Mouse (Mus musculus): Measurements from ENCODE around the gene Gatad2b. TPM values are rescaled to one million over a fixed set of nuclear protein-coding genes. Genes with fewer than 3 reads are reported as not detected.

Gatad2b gene
- polyA plus RNA-seq, 1 experiment, result 15.1 TPM

- Histone ChIP-seq H3K4me3 (ENCODE audit: low read depth, low read length) (no peak overlapping the region), H3K27me3 (ENCODE audit: control insufficient read depth, insufficient read depth, low read length) (no peaks in the 10 kb centered on the region), H3K4me1 (ENCODE audit: control insufficient read depth, insufficient read depth, insufficient read length, low read length) (no peaks in the 10 kb centered on the region), H3K36me3 (ENCODE audit: control insufficient read depth, insufficient read depth, low read length) (peaks cover 88% of the 10 kb centered on the region), H3K27ac (ENCODE audit: insufficient read depth, low read depth, low read length) (no peak overlapping the region)
- 83% methylated on average over 4 of the region's 4 CpGs for WGBS
- TF ChIP-seq CTCF (IDR thresholded peaks at IDR 0.05; ENCODE audit: extremely low read depth, insufficient read length, insufficient replicate concordance, low read depth, low read length) (no peak), POLR2A (IDR thresholded peaks at IDR 0.05; ENCODE audit: low read depth, low read length) (no peak)
Measured at GRCm38 (mm10) chr3:90404609-90405008, 111.6 kb downstream of the Gatad2b start.

- WGBS, result 95% methylated on average over 5 of the region's 5 CpGs
- Histone ChIP-seq H3K27ac (ENCODE audit: insufficient read depth, low read depth, low read length) (no peak overlapping the region), H3K4me1 (ENCODE audit: control insufficient read depth, insufficient read depth, insufficient read length, low read length) (no peaks in the 10 kb centered on the region), H3K4me3 (ENCODE audit: low read depth, low read length) (no peak overlapping the region), H3K36me3 (ENCODE audit: control insufficient read depth, insufficient read depth, low read length) (peaks cover 84% of the 10 kb centered on the region), H3K27me3 (ENCODE audit: control insufficient read depth, insufficient read depth, low read length) (no peaks in the 10 kb centered on the region)
- TF ChIP-seq POLR2A (IDR thresholded peaks at IDR 0.05; ENCODE audit: low read depth, low read length) (no peak), CTCF (IDR thresholded peaks at IDR 0.05; ENCODE audit: extremely low read depth, insufficient read length, insufficient replicate concordance, low read depth, low read length) (no peak)
Measured at GRCm38 (mm10) chr3:90406414-90406813, 113.4 kb downstream of the Gatad2b start.

GRCm38 (mm10) chr3:90408721-90409120, 115.7 kb downstream of the Gatad2b start:
- 82% methylated on average over 3 of the region's 3 CpGs for WGBS
- Histone ChIP-seq H3K4me1 (ENCODE audit: control insufficient read depth, insufficient read depth, insufficient read length, low read length) (no peaks in the 10 kb centered on the region), H3K36me3 (ENCODE audit: control insufficient read depth, insufficient read depth, low read length) (peaks cover 68% of the 10 kb centered on the region), H3K27ac (ENCODE audit: insufficient read depth, low read depth, low read length) (no peak overlapping the region), H3K27me3 (ENCODE audit: control insufficient read depth, insufficient read depth, low read length) (no peaks in the 10 kb centered on the region), H3K4me3 (ENCODE audit: low read depth, low read length) (no peak overlapping the region)
- TF ChIP-seq CTCF (IDR thresholded peaks at IDR 0.05; ENCODE audit: extremely low read depth, insufficient read length, insufficient replicate concordance, low read depth, low read length), result no peak
- no peak for TF ChIP-seq POLR2A (IDR thresholded peaks at IDR 0.05; ENCODE audit: low read depth, low read length)

- TF ChIP-seq POLR2A (IDR thresholded peaks at IDR 0.05; ENCODE audit: low read depth, low read length), result no peak
- TF ChIP-seq CTCF (IDR thresholded peaks at IDR 0.05; ENCODE audit: extremely low read depth, insufficient read length, insufficient replicate concordance, low read depth, low read length), result peak; percentile 92; the same call in 1 of the 2 replicates
- peaks cover 60% of the 10 kb centered on the region for H3K36me3 ChIP-seq (ENCODE audit: control insufficient read depth, insufficient read depth, low read length)
- WGBS, result 48% methylated on average over 5 of the region's 5 CpGs
- H3K27ac ChIP-seq (ENCODE audit: insufficient read depth, low read depth, low read length), result no peak overlapping the region
- no peaks in the 10 kb centered on the region for H3K4me1 ChIP-seq (ENCODE audit: control insufficient read depth, insufficient read depth, insufficient read length, low read length)
- H3K4me3 ChIP-seq (ENCODE audit: low read depth, low read length), result no peak overlapping the region
- no peaks in the 10 kb centered on the region for H3K27me3 ChIP-seq (ENCODE audit: control insufficient read depth, insufficient read depth, low read length)
Measured at GRCm38 (mm10) chr3:90412312-90413010, 119.5 kb downstream of the Gatad2b start.

- TF ChIP-seq CTCF (IDR thresholded peaks at IDR 0.05; ENCODE audit: extremely low read depth, insufficient read length, insufficient replicate concordance, low read depth, low read length) (no peak), POLR2A (IDR thresholded peaks at IDR 0.05; ENCODE audit: low read depth, low read length) (no peak)
- 87% methylated on average over 3 of the region's 3 CpGs for WGBS
- no peaks in the 10 kb centered on the region for H3K27me3 ChIP-seq (ENCODE audit: control insufficient read depth, insufficient read depth, low read length)
- peaks cover 60% of the 10 kb centered on the region for H3K36me3 ChIP-seq (ENCODE audit: control insufficient read depth, insufficient read depth, low read length)
- no peak overlapping the region for H3K4me3 ChIP-seq (ENCODE audit: low read depth, low read length)
- no peak overlapping the region for H3K27ac ChIP-seq (ENCODE audit: insufficient read depth, low read depth, low read length)
- H3K4me1 ChIP-seq (ENCODE audit: control insufficient read depth, insufficient read depth, insufficient read length, low read length), result no peaks in the 10 kb centered on the region
Measured at GRCm38 (mm10) chr3:90413011-90413396, 120.0 kb downstream of the Gatad2b start.

Other genes with a start within 250 kb of the Gatad2b start
- 12.9 and 18.1 TPM in 2 replicates for gene 4933434E20Rik, start 241.5 kb upstream of the Gatad2b start, polyA plus RNA-seq (2012; rRNA removed)
- 26.4 and 52.2 TPM in 2 replicates for gene Ubap2l, start 240.6 kb upstream of the Gatad2b start, polyA plus RNA-seq (2012; rRNA removed)
- 45.4 and 101 TPM in 2 replicates for gene Tpm3, start 220.5 kb upstream of the Gatad2b start, polyA plus RNA-seq (2012; rRNA removed)
- gene Nup210l, start 189.0 kb upstream of the Gatad2b start, polyA plus RNA-seq (2012; rRNA removed), result 0.10 and 0.15 TPM in 2 replicates
- 581 and 835 TPM in 2 replicates for gene Rps27, start 79.5 kb upstream of the Gatad2b start, polyA plus RNA-seq (2012; rRNA removed)
- 1.1 and 2.0 TPM in 2 replicates for gene Rab13, start 79.5 kb upstream of the Gatad2b start, polyA plus RNA-seq (2012; rRNA removed)
- gene Jtb, start 61.6 kb upstream of the Gatad2b start, polyA plus RNA-seq (2012; rRNA removed), result 70.7 and 84.2 TPM in 2 replicates
- 6.6 and 7.0 TPM in 2 replicates for gene Creb3l4, start 49.7 kb upstream of the Gatad2b start, polyA plus RNA-seq (2012; rRNA removed)
- 46.2 and 72.7 TPM in 2 replicates for gene Slc39a1, start 45.0 kb upstream of the Gatad2b start, polyA plus RNA-seq (2012; rRNA removed)
- 31.4 and 57.0 TPM in 2 replicates for gene Crtc2, start 39.0 kb upstream of the Gatad2b start, polyA plus RNA-seq (2012; rRNA removed)
- 10.7 and 14.1 TPM in 2 replicates for gene Dennd4b, start 28.0 kb upstream of the Gatad2b start, polyA plus RNA-seq (2012; rRNA removed)
- gene Slc27a3, start 96.8 kb downstream of the Gatad2b start, polyA plus RNA-seq (2012; rRNA removed), result 3.7 and 5.9 TPM in 2 replicates
- gene Ints3, start 140.4 kb downstream of the Gatad2b start, polyA plus RNA-seq (2012; rRNA removed), result 13.6 and 22.4 TPM in 2 replicates
- gene Npr1, start 172.7 kb downstream of the Gatad2b start, polyA plus RNA-seq (2012; rRNA removed), result 5.1 and 5.9 TPM in 2 replicates
- 4.3 and 5.9 TPM in 2 replicates for gene Ilf2, start 182.9 kb downstream of the Gatad2b start, polyA plus RNA-seq (2012; rRNA removed)
- 3.4 and 7.1 TPM in 2 replicates for gene Snapin, start 197.9 kb downstream of the Gatad2b start, polyA plus RNA-seq (2012; rRNA removed)
- gene Chtop, start 216.3 kb downstream of the Gatad2b start, polyA plus RNA-seq (2012; rRNA removed), result 14.3 and 22.3 TPM in 2 replicates
- 20.2 and 26.8 TPM in 2 replicates for gene S100a1, start 221.2 kb downstream of the Gatad2b start, polyA plus RNA-seq (2012; rRNA removed)
- gene S100a13, start 221.3 kb downstream of the Gatad2b start, polyA plus RNA-seq (2012; rRNA removed), result 8.5 and 9.7 TPM in 2 replicates
- 1.3 and 2.8 TPM in 2 replicates for gene S100a14, start 233.7 kb downstream of the Gatad2b start, polyA plus RNA-seq (2012; rRNA removed)
- gene S100a16, start 244.1 kb downstream of the Gatad2b start, polyA plus RNA-seq (2012; rRNA removed), result 44.9 and 65.1 TPM in 2 replicates